Mouse (Mus musculus) liver, postnatal 0 days (tissue): Measurements from ENCODE around the gene Prim1. TPM values are rescaled to one million over a fixed set of nuclear protein-coding genes. Genes with fewer than 3 reads are reported as not detected.

Experiments used
- polyA plus RNA-seq: library from polyadenylated mRNA; unstranded; fragments of >200 nt; fragmentation: Nextera tagmentation; extraction: Ambion mirVana; gene quantifications from 2 replicates; pipeline ENCODE4 v1.2.1, GENCODE M21; 2015

Prim1 gene
- polyA plus RNA-seq, 1 experiment from 2014 or later = 29.1 TPM

Other genes starting within 250 kb of the Prim1 start
- 15.7 and 16.7 TPM in 2 replicates for gene Rdh9, start 238.8 kb upstream of the Prim1 start, polyA plus RNA-seq
- 0.59 and 0.70 TPM in 2 replicates for gene Rdh16, start 214.0 kb upstream of the Prim1 start, polyA plus RNA-seq
- not detected in 2 replicates for gene Rdh19, start 165.2 kb upstream of the Prim1 start, polyA plus RNA-seq
- 4.2 and 4.6 TPM in 2 replicates for gene Rdh16f2, start 148.7 kb upstream of the Prim1 start, polyA plus RNA-seq
- 345 and 356 TPM in 2 replicates for gene Rdh7, start 126.4 kb upstream of the Prim1 start, polyA plus RNA-seq
- gene Sdr9c7, start 116.7 kb upstream of the Prim1 start, polyA plus RNA-seq = 0.05 TPM in 2 replicates
- 29.5 and 32.4 TPM in 2 replicates for gene Hsd17b6, start 7.6 kb upstream of the Prim1 start, polyA plus RNA-seq
- 384 and 394 TPM in 2 replicates for gene Naca, start 20.4 kb downstream of the Prim1 start, polyA plus RNA-seq
- gene Ptges3, start 43.8 kb downstream of the Prim1 start, polyA plus RNA-seq = 193 and 194 TPM in 2 replicates
- 1,808 and 1,865 TPM in 2 replicates for gene Atp5b, start 68.1 kb downstream of the Prim1 start, polyA plus RNA-seq
- gene Baz2a, start 76.4 kb downstream of the Prim1 start, polyA plus RNA-seq = 4.3 and 5.4 TPM in 2 replicates
- 4.5 TPM in 2 replicates for gene Rbms2, start 165.1 kb downstream of the Prim1 start, polyA plus RNA-seq
- 48.8 and 67.3 TPM in 2 replicates for gene Gls2, start 179.3 kb downstream of the Prim1 start, polyA plus RNA-seq
- 54.0 and 61.1 TPM in 2 replicates for gene Spryd4, start 196.6 kb downstream of the Prim1 start, polyA plus RNA-seq
- not detected in 2 replicates for gene Mip, start 210.7 kb downstream of the Prim1 start, polyA plus RNA-seq
- 15.1 and 18.5 TPM in 2 replicates for gene Timeless, start 216.9 kb downstream of the Prim1 start, polyA plus RNA-seq
- 41.8 and 42.4 TPM in 2 replicates for gene Apon, start 238.9 kb downstream of the Prim1 start, polyA plus RNA-seq